Comparison of ENCODE assay signal across 16 mouse cellular contexts in genomic region chr5:4311169-4311568, GRCm38 (mm10).
DNase-seq lines count a peak whose midpoint lies in the region; ATAC-seq and TF ChIP-seq lines count a peak whose summit lies in the region.
"Had no signal": no experiment of that assay in that cellular context is flagged by ENCODE, and none has a peak within 500 bp of the region (broad histone marks: within the 10 kb centered on the region; RNA-seq: fewer than 3 reads in every experiment).

No protein-coding gene starts in this region.

- peak; percentile 42 for ATAC-seq in forebrain, embryonic 15.5 days (replicated peaks)
- no peak for ATAC-seq in forebrain, embryonic 12.5 days (ENCODE audit: low FRiP score)
- no peak for ATAC-seq in intestine, embryonic 16.5 days
- no peak for ATAC-seq in intestine, postnatal 0 days
- no peak for ATAC-seq in midbrain, embryonic 14.5 days (ENCODE audit: low FRiP score, low TSS enrichment)

- 51% methylated on average over 4 of the region's 4 CpGs for WGBS in forebrain, embryonic 15.5 days
- 67% methylated on average over 4 of the region's 4 CpGs for WGBS in forebrain, embryonic 12.5 days
- WGBS in intestine, embryonic 16.5 days: 62% methylated on average over 4 of the region's 4 CpGs
- WGBS in intestine, postnatal 0 days: 64% methylated on average over 4 of the region's 4 CpGs
- WGBS in limb, embryonic 10.5 days: 68% methylated on average over 4 of the region's 4 CpGs
- WGBS in midbrain, embryonic 14.5 days: 88% methylated on average over 4 of the region's 4 CpGs

- H3K27ac ChIP-seq in forebrain, embryonic 15.5 days (replicated peaks): no peak overlapping the region; the same call in 1 of the 2 replicates
- no peak overlapping the region for H3K27ac ChIP-seq in forebrain, embryonic 12.5 days
- H3K27ac ChIP-seq in intestine, embryonic 16.5 days (ENCODE audit: low read length): peak overlapping the region; percentile 59
- no peak overlapping the region for H3K27ac ChIP-seq in intestine, postnatal 0 days (ENCODE audit: low read depth, low read length)
- H3K27ac ChIP-seq in limb, embryonic 10.5 days: 0 out of 2 replicates have a peak overlapping the region, but pooled peaks have one; percentile 36
- H3K27ac ChIP-seq in midbrain, embryonic 14.5 days (replicated peaks; ENCODE audit: low read depth, low read length): no peak overlapping the region
- H3K27ac ChIP-seq: hindbrain, embryonic 13.5 days; liver, embryonic 13.5 days had no signal

- no peaks in the 10 kb centered on the region for H3K9me3 ChIP-seq in forebrain, embryonic 15.5 days
- H3K9me3 ChIP-seq in forebrain, embryonic 12.5 days: no peaks in the 10 kb centered on the region
- no peaks in the 10 kb centered on the region for H3K9me3 ChIP-seq in intestine, embryonic 16.5 days (ENCODE audit: control insufficient read depth, low read length)
- no peaks in the 10 kb centered on the region for H3K9me3 ChIP-seq in intestine, postnatal 0 days (ENCODE audit: control insufficient read depth)
- no peaks in the 10 kb centered on the region for H3K9me3 ChIP-seq in limb, embryonic 10.5 days (replicated peaks)
- no peaks in the 10 kb centered on the region for H3K9me3 ChIP-seq in midbrain, embryonic 14.5 days (ENCODE audit: control insufficient read depth, low read length)
- H3K9me3 ChIP-seq: hindbrain, embryonic 13.5 days; liver, embryonic 13.5 days had no signal

- H3K9ac ChIP-seq in forebrain, embryonic 15.5 days (replicated peaks): no peak overlapping the region
- no peak overlapping the region for H3K9ac ChIP-seq in forebrain, embryonic 12.5 days
- H3K9ac ChIP-seq in intestine, embryonic 16.5 days (ENCODE audit: low read depth, low read length): no peak overlapping the region
- no peak overlapping the region for H3K9ac ChIP-seq in intestine, postnatal 0 days (ENCODE audit: low read depth, low read length)
- H3K9ac ChIP-seq in midbrain, embryonic 14.5 days (replicated peaks; ENCODE audit: low read length): no peak overlapping the region
- H3K9ac ChIP-seq: hindbrain, embryonic 13.5 days; liver, embryonic 13.5 days had no signal

- H3K4me1 ChIP-seq in forebrain, embryonic 15.5 days: 0 out of 2 replicates have a peak, but pooled peaks cover 13% of the 10 kb centered on the region
- H3K4me1 ChIP-seq in forebrain, embryonic 12.5 days: no peaks in the 10 kb centered on the region
- H3K4me1 ChIP-seq in intestine, embryonic 16.5 days (ENCODE audit: control insufficient read depth, insufficient read depth, low read length): no peaks in the 10 kb centered on the region
- no peaks in the 10 kb centered on the region for H3K4me1 ChIP-seq in intestine, postnatal 0 days (replicated peaks; ENCODE audit: control insufficient read depth, insufficient read depth, low read length)
- H3K4me1 ChIP-seq in limb, embryonic 10.5 days: peaks cover 8% of the 10 kb centered on the region; the same call in 1 of the 2 replicates
- H3K4me1 ChIP-seq in midbrain, embryonic 14.5 days (ENCODE audit: control insufficient read depth, insufficient read depth, low read length): no peaks in the 10 kb centered on the region
- H3K4me1 ChIP-seq: hindbrain, embryonic 13.5 days; liver, embryonic 13.5 days; megakaryocyte, embryonic 14.5 days had no signal

- TF ChIP-seq CTCF in intestine, postnatal 0 days (IDR thresholded peaks at IDR 0.05; ENCODE audit: low read depth): no peak

- DNase-seq in limb, embryonic 10.5 days (ENCODE audit: low spot score): no peak
- DNase-seq in lung, postnatal 4 days: peak; percentile 23 to 50
- DNase-seq in adrenal gland, adult 2 months: no peak
- no peak for DNase-seq in midbrain, embryonic 14.5 days
- DNase-seq: cerebellum, adult 8-10 months; gastrocnemius, postnatal 25 days; kidney, adult 8-10 months; liver, embryonic 13.5 days; right cerebral cortex, adult 18-20 months; thymus, adult 18-20 months had no signal

- H3K36me3 ChIP-seq in forebrain, embryonic 15.5 days: no peaks in the 10 kb centered on the region
- H3K36me3 ChIP-seq in forebrain, embryonic 12.5 days (replicated peaks): no peaks in the 10 kb centered on the region
- no peaks in the 10 kb centered on the region for H3K36me3 ChIP-seq in intestine, embryonic 16.5 days (ENCODE audit: control insufficient read depth, insufficient read depth, low read length)
- no peaks in the 10 kb centered on the region for H3K36me3 ChIP-seq in intestine, postnatal 0 days (ENCODE audit: control insufficient read depth, insufficient read depth)
- H3K36me3 ChIP-seq in limb, embryonic 10.5 days: no peaks in the 10 kb centered on the region
- no peaks in the 10 kb centered on the region for H3K36me3 ChIP-seq in midbrain, embryonic 14.5 days (ENCODE audit: control insufficient read depth, insufficient read depth, low read length)
- H3K36me3 ChIP-seq: hindbrain, embryonic 13.5 days; liver, embryonic 13.5 days had no signal

- no peak overlapping the region for H3K4me2 ChIP-seq in forebrain, embryonic 15.5 days (replicated peaks)
- H3K4me2 ChIP-seq in forebrain, embryonic 12.5 days: no peak overlapping the region
- no peak overlapping the region for H3K4me2 ChIP-seq in intestine, embryonic 16.5 days (ENCODE audit: low read depth, low read length)
- no peak overlapping the region for H3K4me2 ChIP-seq in intestine, postnatal 0 days (replicated peaks; ENCODE audit: low read depth)
- no peak overlapping the region for H3K4me2 ChIP-seq in midbrain, embryonic 14.5 days (ENCODE audit: low read length)
- H3K4me2 ChIP-seq: hindbrain, embryonic 13.5 days; liver, embryonic 13.5 days had no signal

- no peak overlapping the region for H3K4me3 ChIP-seq in forebrain, embryonic 15.5 days
- H3K4me3 ChIP-seq in forebrain, embryonic 12.5 days (replicated peaks): no peak overlapping the region
- H3K4me3 ChIP-seq in intestine, embryonic 16.5 days (ENCODE audit: low read length): no peak overlapping the region
- H3K4me3 ChIP-seq in intestine, postnatal 0 days (ENCODE audit: low read depth, low read length): no peak overlapping the region
- no peak overlapping the region for H3K4me3 ChIP-seq in limb, embryonic 10.5 days
- H3K4me3 ChIP-seq in midbrain, embryonic 14.5 days (replicated peaks; ENCODE audit: low read depth, low read length): no peak overlapping the region
- H3K4me3 ChIP-seq: hindbrain, embryonic 13.5 days; liver, embryonic 13.5 days; megakaryocyte, embryonic 14.5 days had no signal

- H3K27me3 ChIP-seq in forebrain, embryonic 15.5 days: no peaks in the 10 kb centered on the region
- H3K27me3 ChIP-seq in forebrain, embryonic 12.5 days: no peaks in the 10 kb centered on the region
- H3K27me3 ChIP-seq in intestine, embryonic 16.5 days (replicated peaks; ENCODE audit: control insufficient read depth, insufficient read depth, low read length): no peaks in the 10 kb centered on the region
- no peaks in the 10 kb centered on the region for H3K27me3 ChIP-seq in intestine, postnatal 0 days (replicated peaks; ENCODE audit: control insufficient read depth, insufficient read depth, low read length)
- no peaks in the 10 kb centered on the region for H3K27me3 ChIP-seq in limb, embryonic 10.5 days (ENCODE audit: low read depth, poor library complexity, severe bottlenecking)
- H3K27me3 ChIP-seq in midbrain, embryonic 14.5 days (ENCODE audit: control insufficient read depth, insufficient read depth, low read length): no peaks in the 10 kb centered on the region
- H3K27me3 ChIP-seq: hindbrain, embryonic 13.5 days; liver, embryonic 13.5 days; megakaryocyte, embryonic 14.5 days had no signal

Comparison
In these comparisons a context has a peak if more than half of its experiments do, and no peak if none do; other contexts are left out.
1. H3K27ac ChIP-seq: peak in intestine, embryonic 16.5 days (single experiment) and limb, embryonic 10.5 days (single experiment); none in forebrain, embryonic 15.5 days (single experiment), forebrain, embryonic 12.5 days (single experiment), intestine, postnatal 0 days (single experiment) and midbrain, embryonic 14.5 days (single experiment).
2. DNase-seq: peak in lung, postnatal 4 days (2 of 2); none in limb, embryonic 10.5 days (single experiment), adrenal gland, adult 2 months (single experiment) and midbrain, embryonic 14.5 days (single experiment).